Mouse (Mus musculus) intestine, embryonic 15.5 days (tissue): ENCODE data around the gene Nono. TPM values are rescaled to one million over a fixed set of nuclear protein-coding genes. Genes with fewer than 3 reads are reported as not detected.

Experiments used
- polyA plus RNA-seq: library from polyadenylated mRNA; unstranded; fragments of >200 nt; fragmentation: Nextera tagmentation; extraction: Ambion mirVana; gene quantifications from 2 replicates; pipeline ENCODE4 v1.2.1, GENCODE M21; 2015

The Nono gene
- polyA plus RNA-seq, 1 experiment from 2014 or later = 340 TPM

Other genes with a start within 250 kb of the Nono start
- gene Snx12, start 206.8 kb upstream of the Nono start, polyA plus RNA-seq = 50.6 and 51.1 TPM in 2 replicates
- gene Foxo4, start 174.8 kb upstream of the Nono start, polyA plus RNA-seq = 1.6 and 1.9 TPM in 2 replicates
- gene Gm614, start 165.3 kb upstream of the Nono start, polyA plus RNA-seq = not detected in 2 replicates
- 12.5 and 12.8 TPM in 2 replicates for gene Il2rg, start 161.1 kb upstream of the Nono start, polyA plus RNA-seq
- not detected in 2 replicates for gene Gm20489, start 160.3 kb upstream of the Nono start, polyA plus RNA-seq
- 22.8 and 25.3 TPM in 2 replicates for gene Med12, start 155.3 kb upstream of the Nono start, polyA plus RNA-seq
- 4.4 and 4.8 TPM in 2 replicates for gene Nlgn3, start 130.2 kb upstream of the Nono start, polyA plus RNA-seq
- gene Gjb1, start 52.9 kb upstream of the Nono start, polyA plus RNA-seq = 59.2 and 77.1 TPM in 2 replicates
- 20.4 and 21.2 TPM in 2 replicates for gene Zmym3, start 8.5 kb upstream of the Nono start, polyA plus RNA-seq
- 0.73 and 1.6 TPM in 2 replicates for gene Itgb1bp2, start 19.8 kb downstream of the Nono start, polyA plus RNA-seq
- 10.6 and 11.4 TPM in 2 replicates for gene Taf1, start 103.4 kb downstream of the Nono start, polyA plus RNA-seq
- gene Ogt, start 210.7 kb downstream of the Nono start, polyA plus RNA-seq = 111 and 117 TPM in 2 replicates